Mouse (Mus musculus) testis, adult 2 months (tissue): ENCODE data around the gene Nkain2.

Source experiments
- CTCF ChIP-seq: fragments of 200-500 bp; IDR thresholded peaks from 2 replicates; pipeline ENCODE4 v1.5.1; 2012; ENCODE audit warnings: low read depth, mild to moderate bottlenecking, inconsistent platforms, low read length, moderate library complexity; ENCODE audit not compliant: control insufficient read depth, insufficient read depth, insufficient replicate concordance
- POLR2A ChIP-seq: fragments of 200-500 bp; IDR thresholded peaks from 2 replicates; pipeline ENCODE4 v1.6.1; 2012; ENCODE audit warnings: low read depth, mild to moderate bottlenecking, inconsistent platforms, low read length, moderate library complexity; ENCODE audit not compliant: control insufficient read depth

GRCm38 (mm10) chr10:32869541-32869940 is 20.7 kb downstream of the Nkain2 start:
- TF ChIP-seq POLR2A = no peak
- no peak for TF ChIP-seq CTCF
